Mouse (Mus musculus) T-helper 1 cell (primary cell): ENCODE data around the gene Loxl4.

Source experiments
- in situ Hi-C: fragments of 300-600 bp; cut with MboI, MseI; formaldehyde crosslinking; loops from one replicate; pipeline ENCODE4 v1.15.1; 2025; ENCODE audit warnings: high pct_unique_total_duplicates

The Loxl4 gene

GRCm38 (mm10) chr19:42567020-42567419 is 45.6 kb downstream of the Loxl4 start:
- in situ Hi-C loops, result no loop called here

- in situ Hi-C loops, result no loop called here
Measured at GRCm38 (mm10) chr19:42566283-42567019, 46.2 kb downstream of the Loxl4 start.

DNA sequence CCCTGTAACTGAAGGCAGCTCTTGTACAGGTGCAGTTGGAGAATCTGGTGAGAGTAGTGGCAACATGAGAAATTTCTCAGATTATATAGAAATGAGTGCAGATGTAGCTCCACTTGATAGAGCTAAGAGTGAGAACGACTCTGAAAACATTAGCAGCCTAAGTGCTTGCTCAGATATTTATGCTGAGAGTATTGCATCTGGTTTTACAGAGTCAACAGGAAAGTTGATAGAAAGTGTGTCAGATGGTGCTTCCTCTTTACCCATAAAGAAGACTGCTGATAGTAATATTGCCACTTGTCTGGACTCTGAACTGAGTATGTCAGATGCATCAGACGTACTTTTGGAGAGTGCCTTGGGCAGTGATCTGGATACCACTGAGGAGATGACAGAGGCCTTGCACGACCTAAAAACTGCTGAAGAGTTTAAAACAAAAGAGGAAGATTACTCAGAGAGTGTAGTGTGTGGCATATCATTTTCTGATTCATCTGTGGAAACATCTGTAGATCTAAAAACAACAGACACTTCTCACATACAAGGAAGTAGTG is 48.8 kb downstream of the Loxl4 start:
- in situ Hi-C loops, result no loop called here

DNA sequence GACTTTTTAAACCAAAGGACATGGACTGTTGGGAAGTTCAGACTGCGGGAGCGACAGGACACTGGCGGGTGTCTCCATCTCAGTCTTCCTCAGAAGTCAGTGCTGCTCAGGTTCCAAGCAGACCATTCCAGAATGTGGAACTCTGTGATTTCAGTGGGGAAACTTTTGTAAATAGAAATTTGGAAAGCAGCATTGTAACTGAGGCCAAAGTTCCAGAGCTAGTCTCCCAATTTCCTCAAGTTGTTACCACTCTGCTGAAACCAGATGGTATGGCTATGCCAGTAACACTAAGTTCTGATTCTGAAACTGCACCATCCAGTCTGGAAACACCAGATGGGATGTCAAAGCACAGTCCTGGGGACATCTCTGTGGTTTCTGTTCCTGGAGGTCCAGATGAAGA is 49.6 kb downstream of the Loxl4 start:
- in situ Hi-C loops, result no loop called here

- in situ Hi-C loops, result no loop called here
Measured at GRCm38 (mm10) chr19:42561991-42562390, 50.6 kb downstream of the Loxl4 start.

DNA sequence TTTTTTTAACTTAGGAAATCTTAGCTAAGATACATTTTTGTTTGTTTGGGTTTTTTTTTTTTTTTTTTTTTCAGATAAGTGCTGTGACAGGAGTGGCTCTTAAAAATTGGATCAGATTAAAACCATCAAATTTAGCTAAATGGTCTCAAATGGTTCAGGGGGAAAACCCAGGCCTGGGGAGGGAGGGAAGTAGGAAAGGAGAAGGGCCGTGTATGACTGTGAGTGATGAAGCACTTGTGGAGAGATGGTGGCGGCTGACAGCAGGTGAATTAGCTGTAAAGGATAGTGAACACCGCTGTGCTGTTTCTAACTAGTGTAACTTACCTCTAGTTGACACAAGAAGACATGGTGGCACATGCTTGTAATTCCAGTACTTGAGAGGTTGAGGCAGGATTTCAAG is 53.9 kb downstream of the Loxl4 start:
- in situ Hi-C loops, result no loop called here
